Mouse (Mus musculus): Measurements from ENCODE around the gene Hspa12a. TPM values are rescaled to one million over a fixed set of nuclear protein-coding genes. Genes with fewer than 3 reads are reported as not detected.

Gene Hspa12a
- total RNA-seq, 2 experiments from 2014 or later: 27.1 to 31.3 TPM

GRCm38 (mm10) chr19:58747498-58748000 lies 195.9 kb downstream of the Hspa12a start:
- DNase-seq: no peak

Small RNA genes within 50 kb of the gene (microRNA-seq; reads per million reads assigned to microRNA genes)
- gene Mir3086: 1.6 to 2.4 reads per million in 2 experiments

Other genes starting within 250 kb of the Hspa12a start
- gene Pnliprp1, start 214.8 kb downstream of the Hspa12a start, total RNA-seq (2021): 1 to 10 TPM in 1 of 2 experiments, under 1 TPM in 1; 0.32 to 1.0 TPM
- under 1 TPM in 1 of 2 experiments, not detected in 1; 0.16 TPM for gene Pnliprp2, start 183.9 kb downstream of the Hspa12a start, total RNA-seq (2021)
- gene 1700019N19Rik, start 149.2 kb downstream of the Hspa12a start, total RNA-seq (2021): under 1 TPM in 1 of 2 experiments, not detected in 1; 0.29 TPM
- gene Eno4, start 229 bp downstream of the Hspa12a start, total RNA-seq (2021): not detected
- gene Shtn1, start 132.4 kb upstream of the Hspa12a start, total RNA-seq (2021): 1 to 10 TPM; 1.5 to 1.8 TPM
- not detected for gene Vax1, start 226.4 kb upstream of the Hspa12a start, total RNA-seq (2021)